Mouse (Mus musculus) lung, postnatal 0 days (tissue): ENCODE measurements at regions not wholly inside any gene's neighbourhood (a gene's known extent, or its start where the extent isn't known, plus 50 kb on each side); places are given as distances from the start of the nearest gene placed in this dataset.

Source experiments
- CTCF ChIP-seq: IDR thresholded peaks from 2 replicates; pipeline ENCODE4 v1.5.1; 2016; ENCODE audit warnings: antibody characterized with exemption, mild to moderate bottlenecking
- EP300 ChIP-seq: IDR thresholded peaks from 2 replicates; pipeline ENCODE4 v1.6.1; 2016; ENCODE audit warnings: antibody characterized with exemption, mild to moderate bottlenecking, control low read depth

DNA sequence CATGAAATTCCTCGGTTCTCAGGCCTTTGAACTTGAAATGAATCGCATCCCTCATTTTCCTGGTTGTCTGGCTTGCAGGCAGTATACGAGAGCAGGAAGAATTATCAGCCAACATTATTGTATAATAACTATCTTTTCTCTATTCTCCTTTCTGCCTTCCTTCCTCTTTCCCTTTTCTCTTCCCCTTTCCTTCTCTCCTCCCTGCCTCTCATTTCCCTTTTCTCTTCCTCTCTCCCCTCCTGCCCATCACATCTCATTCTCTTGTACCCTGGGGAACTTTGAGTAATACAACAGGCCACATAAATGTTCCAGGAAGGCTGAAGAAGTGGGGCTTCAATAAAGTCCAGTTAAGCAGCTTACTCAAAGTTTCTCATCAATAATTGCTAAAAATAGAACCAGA is 2831.1 kb downstream of the 9330182O14Rik start:
- TF ChIP-seq CTCF: no peak
- no peak for TF ChIP-seq EP300
